21 mouse cellular contexts compared by ENCODE assay signal in the genomic region with DNA sequence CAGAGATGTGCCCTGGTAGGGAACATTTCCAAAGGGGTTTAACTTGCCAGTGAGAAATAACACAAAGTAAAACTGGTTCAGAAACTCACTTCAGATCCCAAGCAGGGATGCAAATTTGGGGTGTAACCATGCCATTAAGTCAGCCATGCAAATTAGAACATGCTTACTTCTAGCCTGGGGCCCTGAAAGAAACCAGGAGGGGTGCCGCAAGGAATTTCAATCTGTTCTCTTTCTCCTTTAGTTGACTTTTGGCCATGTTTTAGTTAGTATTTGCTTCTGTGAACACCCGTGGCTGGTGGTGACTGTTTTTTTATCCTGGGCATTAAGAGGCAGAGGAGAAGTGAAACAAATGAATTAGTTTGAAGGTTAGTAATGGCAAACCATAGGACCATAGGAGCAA.
"Had no signal": no experiment of that assay in that cellular context is flagged by ENCODE, and none has a peak within 500 bp of the region (broad histone marks: within the 10 kb centered on the region; RNA-seq: fewer than 3 reads in every experiment).

No protein-coding gene starts in this region.

- H3K9ac ChIP-seq: intestine, embryonic 15.5 days; limb, embryonic 12.5 days; limb, embryonic 15.5 days; liver, embryonic 14.5 days; liver, postnatal 0 days; lung, embryonic 14.5 days; midbrain, embryonic 12.5 days; midbrain, embryonic 15.5 days; neural tube, embryonic 12.5 days; neural tube, embryonic 15.5 days had no signal

- H3K9me3 ChIP-seq: intestine, embryonic 15.5 days; limb, embryonic 12.5 days; limb, embryonic 15.5 days; midbrain, embryonic 12.5 days; midbrain, embryonic 15.5 days; neural tube, embryonic 12.5 days; neural tube, embryonic 15.5 days had no signal

- H3K4me3 ChIP-seq: intestine, embryonic 15.5 days; limb, embryonic 12.5 days; limb, embryonic 15.5 days; midbrain, embryonic 12.5 days; midbrain, embryonic 15.5 days; neural tube, embryonic 12.5 days; neural tube, embryonic 15.5 days had no signal

- H3K27me3 ChIP-seq: intestine, embryonic 15.5 days; limb, embryonic 12.5 days; limb, embryonic 15.5 days; midbrain, embryonic 12.5 days; midbrain, embryonic 15.5 days; neural tube, embryonic 12.5 days; neural tube, embryonic 15.5 days had no signal

- ATAC-seq: intestine, embryonic 15.5 days; liver, postnatal 0 days; lung, postnatal 0 days; midbrain, embryonic 15.5 days had no signal

- DNase-seq: left cerebral cortex, postnatal 4 days; liver, postnatal 0 days; lung, embryonic 14.5 days; right cerebral cortex, adult 18-20 months; right cerebral cortex, postnatal 14 days; right cerebral cortex, postnatal 4 days; thymus, adult 2 months; thymus, postnatal 14 days; thymus, postnatal 4 days had no signal

- H3K4me2 ChIP-seq: intestine, embryonic 15.5 days; limb, embryonic 12.5 days; limb, embryonic 15.5 days; liver, embryonic 11.5 days; lung, embryonic 14.5 days; midbrain, embryonic 12.5 days; midbrain, embryonic 15.5 days; neural tube, embryonic 12.5 days; neural tube, embryonic 15.5 days had no signal

- H3K27ac ChIP-seq: intestine, embryonic 15.5 days; limb, embryonic 12.5 days; limb, embryonic 15.5 days; liver, embryonic 14.5 days; macrophage; midbrain, embryonic 12.5 days; midbrain, embryonic 15.5 days; neural tube, embryonic 12.5 days; neural tube, embryonic 15.5 days; stomach, postnatal 0 days had no signal

- H3K4me1 ChIP-seq: limb, embryonic 12.5 days; limb, embryonic 15.5 days; midbrain, embryonic 12.5 days; midbrain, embryonic 15.5 days; neural tube, embryonic 12.5 days; neural tube, embryonic 15.5 days had no signal

- H3K36me3 ChIP-seq: intestine, embryonic 15.5 days; limb, embryonic 12.5 days; limb, embryonic 15.5 days; midbrain, embryonic 12.5 days; midbrain, embryonic 15.5 days; neural tube, embryonic 12.5 days; neural tube, embryonic 15.5 days had no signal
